Mouse (Mus musculus) kidney, adult 2 months (tissue): ENCODE results near the gene Tank.

ENCODE experiments used
- CTCF ChIP-seq: fragments of 200-500 bp; conservative IDR thresholded peaks from 2 replicates; pipeline ENCODE4 v1.5.1; 2011; ENCODE audit warnings: low read depth, mild to moderate bottlenecking, control low read depth, low read length, moderate library complexity, mixed read lengths; ENCODE audit not compliant: insufficient read depth, insufficient read length
- POLR2A ChIP-seq: fragments of 200-500 bp; IDR thresholded peaks from one replicate; pipeline ENCODE4 v1.6.1; 2011; ENCODE audit warnings: low read depth, low read length, control low read depth

GRCm38 (mm10) chr2:61555367-61555766 lies 23.0 kb upstream of the Tank start:
- TF ChIP-seq CTCF (no peak), POLR2A (no peak)
